Mouse (Mus musculus): Measurements from ENCODE around the gene Sesn3. TPM values are rescaled to one million over a fixed set of nuclear protein-coding genes. Genes with fewer than 3 reads are reported as not detected.
"Not testable (repeated sequence)": the region's sequence is repeated elsewhere in the genome, so short reads cannot be mapped to it uniquely, and the experiment has no call there.

The Sesn3 gene
- polyA plus RNA-seq, 1 experiment from 2014 or later: 13.6 TPM

DNA sequence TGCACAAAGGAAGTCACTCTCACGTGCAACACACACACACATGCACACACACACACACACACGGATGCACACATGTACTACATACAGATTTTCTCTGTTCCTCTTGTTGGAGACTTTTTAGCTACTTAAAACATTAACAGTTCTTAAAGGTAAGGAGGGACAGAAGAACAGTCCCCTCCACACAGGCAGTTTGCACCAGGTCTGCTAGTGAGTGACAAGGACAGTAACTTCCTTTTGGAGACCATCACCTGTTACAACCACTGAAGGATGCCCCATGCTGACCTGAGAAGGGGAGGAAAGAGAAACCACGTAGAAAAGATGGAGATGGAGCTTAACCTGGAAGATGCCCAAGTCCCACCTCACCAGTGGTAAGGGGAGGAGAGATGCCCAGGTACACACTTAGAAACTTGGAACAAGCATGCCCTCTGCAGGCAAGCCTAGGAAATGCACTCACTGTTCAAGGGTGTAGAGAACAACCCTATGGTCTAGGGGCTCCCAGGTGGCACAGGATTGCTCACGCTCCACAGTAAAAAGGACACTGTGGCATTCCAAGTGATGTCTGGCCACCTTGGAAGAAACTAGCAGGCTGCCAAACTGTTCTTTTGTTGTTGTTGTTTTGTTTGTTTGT is 67.3 kb downstream of the Sesn3 start:
- no peak overlapping the region for H3K27ac ChIP-seq
- no peaks in the 10 kb centered on the region for H3K9me3 ChIP-seq
- no peak for DNase-seq (ENCODE audit: low spot score)
- no peak overlapping the region for H3K4me3 ChIP-seq
- H3K4me1 ChIP-seq: no peaks in the 10 kb centered on the region
- H3K27me3 ChIP-seq (ENCODE audit: insufficient read depth, poor library complexity, severe bottlenecking): 0 out of 2 replicates have a peak, but pooled peaks cover 5% of the 10 kb centered on the region
- no peaks in the 10 kb centered on the region for H3K36me3 ChIP-seq
- 57% methylated on average over 4 of the region's 4 CpGs for WGBS

DNA sequence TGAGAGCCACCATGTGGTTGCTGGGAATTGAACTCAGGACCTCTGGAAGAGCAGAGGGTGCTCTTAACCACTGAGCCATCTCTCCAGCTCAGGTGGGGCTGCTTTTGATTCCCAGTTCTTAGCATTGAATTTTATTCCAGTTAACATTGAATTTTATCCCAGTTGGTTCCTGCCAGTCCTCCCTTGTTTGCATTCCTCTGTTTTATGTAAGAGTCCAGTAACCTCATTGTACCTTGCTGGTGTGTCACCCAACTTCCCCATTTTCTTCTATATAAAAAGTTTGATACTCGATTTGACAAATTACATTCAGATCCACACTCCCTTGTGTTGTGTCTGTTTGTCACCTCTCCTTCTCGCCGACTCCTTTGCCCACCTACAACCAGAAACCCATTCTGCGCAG is 71.0 kb downstream of the Sesn3 start:
- H3K4me1 ChIP-seq; H3K9me3 ChIP-seq; H3K27ac ChIP-seq; DNase-seq (ENCODE audit: low spot score); H3K36me3 ChIP-seq; H3K4me3 ChIP-seq; H3K27me3 ChIP-seq (ENCODE audit: insufficient read depth, poor library complexity, severe bottlenecking): not testable (repeated sequence)
- 88% methylated on average over 4 of the region's 4 CpGs for WGBS

DNA sequence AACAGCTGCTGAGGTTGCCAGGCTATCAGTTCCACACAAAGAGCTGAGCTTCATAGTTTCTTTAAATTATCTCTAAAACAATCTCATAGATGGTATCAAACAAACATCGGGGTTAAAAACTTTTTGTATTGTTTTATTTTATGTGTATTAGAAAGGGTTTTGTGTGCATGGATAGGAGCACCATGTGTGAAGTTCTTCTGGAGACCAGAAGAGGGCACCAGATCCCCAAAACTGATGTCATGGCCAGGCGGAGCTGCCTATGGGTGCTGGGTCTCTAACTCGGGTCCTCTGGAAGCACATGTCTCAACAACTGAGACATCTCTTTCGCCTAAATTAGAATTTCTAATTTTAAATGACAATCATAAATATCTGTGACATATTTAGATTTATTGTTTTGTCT is 73.5 kb downstream of the Sesn3 start:
- H3K4me1 ChIP-seq: no peaks in the 10 kb centered on the region
- 0 out of 2 replicates have a peak, but pooled peaks cover under 1% of the 10 kb centered on the region for H3K27me3 ChIP-seq (ENCODE audit: insufficient read depth, poor library complexity, severe bottlenecking)
- no peaks in the 10 kb centered on the region for H3K36me3 ChIP-seq
- WGBS: 47% methylated on average over 4 of the region's 4 CpGs
- H3K9me3 ChIP-seq: no peaks in the 10 kb centered on the region
- no peak for DNase-seq (ENCODE audit: low spot score)
- no peak overlapping the region for H3K27ac ChIP-seq
- no peak overlapping the region for H3K4me3 ChIP-seq

DNA sequence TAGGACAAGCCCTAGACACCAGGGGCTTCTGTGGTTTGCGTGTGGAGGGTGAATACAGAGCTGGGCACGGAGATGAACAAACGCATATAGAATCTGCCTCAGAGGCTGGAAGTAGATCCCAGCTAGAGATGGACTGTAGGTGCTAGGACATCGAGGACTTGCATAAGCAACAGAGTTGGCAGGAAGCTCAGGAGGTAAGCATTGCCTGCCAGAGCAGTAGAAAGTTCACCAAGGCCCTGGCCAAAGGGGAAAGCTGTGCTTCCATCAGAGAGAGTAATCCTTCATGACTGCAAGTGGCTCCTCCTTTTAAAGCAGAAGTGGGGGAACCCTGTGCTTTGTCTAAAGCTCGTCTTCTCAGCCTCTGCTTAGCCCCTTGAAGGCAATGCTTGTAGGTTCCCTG is 74.5 kb downstream of the Sesn3 start:
- WGBS: 81% methylated on average over 5 of the region's 5 CpGs
- H3K9me3 ChIP-seq: no peaks in the 10 kb centered on the region
- H3K27ac ChIP-seq: no peak overlapping the region
- H3K36me3 ChIP-seq: no peaks in the 10 kb centered on the region
- no peak for DNase-seq (ENCODE audit: low spot score)
- H3K4me1 ChIP-seq: no peaks in the 10 kb centered on the region
- H3K4me3 ChIP-seq: no peak overlapping the region
- H3K27me3 ChIP-seq (ENCODE audit: insufficient read depth, poor library complexity, severe bottlenecking): no peaks in the 10 kb centered on the region

DNA sequence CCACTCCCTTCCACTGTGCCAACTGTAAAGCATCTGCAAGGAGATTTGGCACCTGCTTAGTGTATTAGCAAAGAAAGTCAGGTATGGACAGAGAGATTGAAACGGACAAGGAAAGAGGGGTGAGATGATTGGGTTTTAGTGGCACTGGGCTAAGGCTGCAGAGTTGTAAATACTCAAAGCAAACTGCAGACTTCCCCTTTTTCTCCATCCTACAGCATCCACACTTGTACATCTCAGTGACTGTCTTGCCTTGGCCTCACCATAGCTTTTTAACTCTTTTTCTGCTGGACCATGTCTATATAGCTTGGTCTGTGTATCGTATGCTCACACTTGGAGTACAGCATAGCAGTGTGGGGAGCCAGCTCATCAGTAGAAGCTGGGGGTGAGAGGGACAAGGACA is 75.9 kb downstream of the Sesn3 start:
- Histone ChIP-seq H3K36me3 (no peaks in the 10 kb centered on the region), H3K9me3 (no peaks in the 10 kb centered on the region), H3K27me3 (ENCODE audit: insufficient read depth, poor library complexity, severe bottlenecking) (no peaks in the 10 kb centered on the region), H3K4me1 (no peaks in the 10 kb centered on the region), H3K4me3 (no peak overlapping the region), H3K27ac (no peak overlapping the region)
- no peak for DNase-seq (ENCODE audit: low spot score)
- 64% methylated on average over 2 of the region's 2 CpGs for WGBS

DNA sequence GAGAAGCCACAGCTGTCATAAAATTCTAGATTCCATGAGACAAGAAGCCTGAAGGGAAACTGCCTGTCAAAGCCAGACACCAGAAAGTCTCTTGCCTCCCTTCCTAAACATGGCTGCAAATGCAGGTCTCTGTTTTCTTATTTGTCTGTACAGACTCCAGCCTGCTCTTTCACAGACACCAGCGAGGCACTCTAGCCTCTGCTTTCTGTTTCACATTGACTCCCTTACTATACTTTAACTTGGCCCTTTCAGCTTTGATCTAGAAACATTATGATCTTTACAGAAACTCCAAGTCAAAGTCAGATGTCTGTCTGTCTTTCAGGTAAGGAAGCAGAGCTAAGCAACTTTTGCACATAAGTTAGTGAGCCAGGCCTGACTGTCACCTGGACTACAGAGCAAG is 77.5 kb downstream of the Sesn3 start:
- H3K27me3 ChIP-seq (ENCODE audit: insufficient read depth, poor library complexity, severe bottlenecking): no peaks in the 10 kb centered on the region
- no peak overlapping the region for H3K27ac ChIP-seq
- H3K4me1 ChIP-seq: no peaks in the 10 kb centered on the region
- 0 out of 2 replicates have a peak, but pooled peaks cover 3% of the 10 kb centered on the region for H3K36me3 ChIP-seq
- no peak for DNase-seq (ENCODE audit: low spot score)
- no peak overlapping the region for H3K4me3 ChIP-seq
- 78% methylated on average over 1 of the region's 1 CpGs for WGBS
- H3K9me3 ChIP-seq: no peaks in the 10 kb centered on the region

DNA sequence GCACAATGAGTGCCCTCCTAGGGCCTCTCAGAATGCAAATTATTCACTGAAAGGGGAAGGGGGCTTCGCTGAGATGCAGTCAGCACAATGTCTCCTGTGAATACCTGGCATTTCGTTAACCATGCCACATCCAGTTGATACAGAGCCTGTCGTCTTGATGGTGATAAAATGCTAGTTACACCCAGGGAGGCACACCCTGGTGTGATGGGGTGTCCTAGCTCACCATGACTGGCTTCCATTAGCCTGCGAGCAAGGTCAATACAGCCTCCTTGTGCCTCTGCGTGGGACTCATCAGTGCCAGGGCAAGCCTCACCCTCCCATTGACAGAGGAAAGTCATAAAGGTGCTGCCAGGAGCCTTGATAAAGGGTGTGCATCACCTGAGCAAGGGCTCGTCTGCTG is 80.0 kb downstream of the Sesn3 start:
- no peak overlapping the region for H3K27ac ChIP-seq
- 69% methylated on average over 6 of the region's 6 CpGs for whole genome bisulfite sequencing
- H3K4me3 ChIP-seq: no peak overlapping the region
- DNase-seq (ENCODE audit: low spot score): no peak
- no peaks in the 10 kb centered on the region for H3K4me1 ChIP-seq
- no peaks in the 10 kb centered on the region for H3K27me3 ChIP-seq (ENCODE audit: insufficient read depth, poor library complexity, severe bottlenecking)
- H3K36me3 ChIP-seq: 0 out of 2 replicates have a peak, but pooled peaks cover 6% of the 10 kb centered on the region
- H3K9me3 ChIP-seq: no peaks in the 10 kb centered on the region

DNA sequence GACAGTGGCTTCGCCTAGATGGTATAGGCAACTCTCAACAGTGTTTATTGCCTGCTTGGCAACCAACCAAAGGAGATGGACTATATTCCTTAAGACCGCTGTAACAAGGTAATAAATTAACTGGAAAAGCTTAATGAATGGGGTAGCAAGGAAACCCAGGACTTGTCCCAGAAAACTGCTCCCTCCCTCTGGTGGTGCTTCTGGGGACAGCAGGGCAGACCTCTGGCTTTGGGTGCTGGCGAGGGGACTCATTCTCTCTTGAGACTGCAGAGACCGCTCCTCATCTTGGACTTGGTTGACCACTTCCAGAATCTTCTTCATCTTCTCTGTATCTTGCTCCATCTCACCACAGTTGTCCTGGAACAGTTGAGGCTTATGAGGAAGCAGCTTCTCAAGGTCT is 82.2 kb downstream of the Sesn3 start:
- H3K27me3 ChIP-seq (ENCODE audit: insufficient read depth, poor library complexity, severe bottlenecking): no peaks in the 10 kb centered on the region
- H3K9me3 ChIP-seq: no peaks in the 10 kb centered on the region
- no peak for DNase-seq (ENCODE audit: low spot score)
- no peak overlapping the region for H3K27ac ChIP-seq
- 0 out of 2 replicates have a peak, but pooled peaks cover 6% of the 10 kb centered on the region for H3K36me3 ChIP-seq
- no peak overlapping the region for H3K4me3 ChIP-seq
- WGBS: 85% methylated on average over 4 of the region's 4 CpGs
- H3K4me1 ChIP-seq: no peaks in the 10 kb centered on the region

DNA sequence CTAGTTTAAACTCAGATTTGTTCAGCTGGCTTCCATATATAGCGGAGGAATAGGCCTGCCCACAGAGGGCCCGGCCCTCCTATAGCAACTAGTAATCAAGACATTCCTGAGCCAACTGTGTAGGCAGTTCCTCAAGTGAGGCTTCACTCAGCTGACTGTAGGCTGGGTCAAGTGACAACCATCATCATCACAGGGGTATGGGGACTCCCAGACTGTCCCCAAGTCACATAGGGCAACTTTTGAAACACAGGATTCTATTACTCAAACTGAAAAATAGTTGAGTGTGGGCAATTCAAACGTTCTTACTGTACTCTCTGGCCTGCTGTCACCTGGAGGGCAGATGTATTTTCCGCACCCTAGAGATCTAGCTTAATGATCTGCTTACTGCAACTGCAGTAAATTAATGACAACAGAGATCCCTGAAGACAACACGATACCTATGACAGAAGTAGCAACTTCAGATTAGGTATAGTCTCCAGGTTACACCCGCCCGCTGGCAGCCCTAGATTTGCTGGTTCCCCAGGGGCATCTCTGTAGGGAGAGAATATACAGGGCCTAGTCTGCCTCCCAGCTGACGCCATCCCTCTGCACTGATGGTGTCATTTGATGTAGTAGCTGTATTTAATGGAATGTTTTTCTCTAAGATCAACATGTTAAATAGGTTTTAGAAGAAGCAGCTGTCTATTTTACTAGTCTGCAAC is 87.4 kb downstream of the Sesn3 start:
- H3K9me3 ChIP-seq: no peaks in the 10 kb centered on the region
- H3K27ac ChIP-seq: no peak overlapping the region
- H3K27me3 ChIP-seq (ENCODE audit: insufficient read depth, poor library complexity, severe bottlenecking): no peaks in the 10 kb centered on the region
- no peak overlapping the region for H3K4me3 ChIP-seq
- H3K36me3 ChIP-seq: 0 out of 2 replicates have a peak, but pooled peaks cover 3% of the 10 kb centered on the region
- H3K4me1 ChIP-seq: no peaks in the 10 kb centered on the region; the same call in 1 of the 2 replicates
- no peak for DNase-seq (ENCODE audit: low spot score)
- 86% methylated on average over 8 of the region's 8 CpGs for WGBS

DNA sequence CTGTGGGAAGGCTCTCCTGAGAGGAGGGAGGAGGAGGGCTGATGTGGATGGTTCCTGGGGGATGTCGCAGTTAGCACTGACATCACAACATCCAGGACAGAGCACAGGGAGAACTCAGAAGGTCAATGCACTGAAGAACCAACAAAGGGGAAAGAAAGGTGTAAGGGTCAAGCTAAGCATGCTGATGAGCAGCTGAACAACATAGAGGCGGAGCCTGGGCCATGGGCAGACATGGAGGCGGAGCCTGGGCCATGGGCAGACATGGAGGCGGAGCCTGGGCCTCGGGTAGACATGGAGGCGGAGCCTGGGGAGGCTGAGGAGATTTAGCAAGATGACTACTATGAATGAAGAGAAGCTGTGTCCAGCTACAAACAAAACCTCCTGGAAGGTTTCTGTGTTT is 88.7 kb downstream of the Sesn3 start:
- no peak overlapping the region for H3K4me3 ChIP-seq
- H3K27ac ChIP-seq: no peak overlapping the region
- H3K4me1 ChIP-seq: no peaks in the 10 kb centered on the region; the same call in 1 of the 2 replicates
- no peak for DNase-seq (ENCODE audit: low spot score)
- no peaks in the 10 kb centered on the region for H3K9me3 ChIP-seq
- H3K36me3 ChIP-seq: no peaks in the 10 kb centered on the region
- H3K27me3 ChIP-seq (ENCODE audit: insufficient read depth, poor library complexity, severe bottlenecking): no peaks in the 10 kb centered on the region
- WGBS: 85% methylated on average over 6 of the region's 6 CpGs

DNA sequence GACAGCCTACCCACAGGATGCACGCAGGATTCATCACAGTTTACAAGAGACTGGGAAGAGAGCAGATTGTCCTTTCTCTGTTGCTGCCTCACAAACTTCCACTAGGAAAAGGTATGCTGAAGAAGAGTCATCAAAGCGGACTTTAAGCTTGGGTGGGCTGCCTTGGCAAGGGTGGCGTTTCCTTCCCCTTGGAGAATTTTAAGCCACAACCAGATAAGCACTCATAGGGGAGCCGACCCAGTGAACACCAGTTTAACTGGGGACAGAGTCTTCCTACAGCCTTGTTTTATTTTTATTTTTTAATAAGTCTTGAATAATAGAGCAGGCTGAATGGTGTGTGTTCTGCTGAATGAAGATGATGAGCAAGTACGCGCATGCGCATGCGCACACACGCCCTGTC is 89.9 kb downstream of the Sesn3 start:
- Histone ChIP-seq H3K9me3 (no peaks in the 10 kb centered on the region), H3K27me3 (ENCODE audit: insufficient read depth, poor library complexity, severe bottlenecking) (no peaks in the 10 kb centered on the region), H3K4me3 (no peak overlapping the region), H3K27ac (no peak overlapping the region), H3K4me1 (no peaks in the 10 kb centered on the region; the same call in 1 of the 2 replicates), H3K36me3 (no peaks in the 10 kb centered on the region)
- no peak for DNase-seq (ENCODE audit: low spot score)
- 86% methylated on average over 9 of the region's 9 CpGs for WGBS

DNA sequence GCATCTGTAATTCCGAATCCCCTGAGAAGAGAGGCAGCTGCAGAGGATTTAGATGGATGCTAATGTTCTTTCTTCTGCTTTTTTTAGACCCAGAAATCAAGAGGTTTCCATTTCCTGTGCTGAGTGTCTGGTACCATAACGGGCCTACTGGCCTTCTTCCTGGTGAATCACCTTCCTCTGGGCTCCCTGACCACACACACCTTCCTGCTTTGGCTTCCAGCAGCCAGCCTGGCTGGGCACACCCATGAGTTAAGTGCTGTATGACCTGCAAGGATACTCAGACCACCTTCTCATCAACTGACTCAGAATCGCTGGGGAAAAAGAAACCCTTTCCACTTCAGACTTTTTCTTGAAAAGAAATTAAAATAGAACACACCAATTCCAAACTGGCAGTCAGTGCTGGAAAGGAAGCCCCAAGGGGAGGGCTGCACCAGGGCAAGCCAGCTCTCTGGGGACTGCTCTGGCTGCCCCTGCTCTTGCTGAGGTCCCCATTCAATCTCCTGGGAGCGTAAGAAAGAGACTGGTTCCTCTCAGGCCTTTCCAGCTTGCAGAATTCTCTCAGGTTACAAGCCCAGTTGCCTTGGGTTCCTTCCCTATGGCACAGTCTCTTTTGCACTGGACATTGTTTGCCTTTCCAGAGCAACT is 90.7 kb downstream of the Sesn3 start:
- H3K36me3 ChIP-seq: no peaks in the 10 kb centered on the region
- no peak overlapping the region for H3K4me3 ChIP-seq
- H3K27ac ChIP-seq: peak overlapping the region; percentile 19; the same call in 1 of the 2 replicates
- 64% methylated on average over 4 of the region's 4 CpGs for WGBS
- no peaks in the 10 kb centered on the region for H3K27me3 ChIP-seq (ENCODE audit: insufficient read depth, poor library complexity, severe bottlenecking)
- no peak for DNase-seq (ENCODE audit: low spot score)
- no peaks in the 10 kb centered on the region; the same call in 1 of the 2 replicates for H3K4me1 ChIP-seq
- no peaks in the 10 kb centered on the region for H3K9me3 ChIP-seq

DNA sequence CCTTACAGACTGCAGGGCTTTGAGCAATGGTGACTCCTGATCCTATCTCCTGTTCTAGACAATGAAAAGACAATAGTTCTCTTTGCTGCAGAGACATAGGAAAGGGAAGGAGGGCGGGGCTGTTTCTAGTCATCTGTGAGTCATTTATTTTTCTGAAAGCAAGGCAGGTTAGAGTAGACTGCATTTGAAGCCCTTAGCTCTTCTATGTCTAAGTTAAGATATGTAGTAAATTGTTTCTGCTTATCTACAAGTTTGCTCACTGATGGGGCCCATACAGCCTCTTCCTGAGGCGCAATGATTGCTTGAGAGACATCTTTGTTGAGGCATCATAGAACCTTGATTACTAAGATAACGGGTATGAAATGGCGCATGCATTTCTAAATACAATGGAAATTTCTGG is 93.0 kb downstream of the Sesn3 start:
- DNase-seq (ENCODE audit: low spot score): no peak
- Histone ChIP-seq H3K36me3 (no peaks in the 10 kb centered on the region), H3K27me3 (ENCODE audit: insufficient read depth, poor library complexity, severe bottlenecking) (no peaks in the 10 kb centered on the region), H3K27ac (no peak overlapping the region), H3K4me3 (no peak overlapping the region), H3K4me1 (no peaks in the 10 kb centered on the region; the same call in 1 of the 2 replicates), H3K9me3 (no peaks in the 10 kb centered on the region)
- WGBS: 88% methylated on average over 4 of the region's 4 CpGs

Data from heart, embryonic 10.5 days (tissue).